Mouse (Mus musculus): Measurements from ENCODE around the gene Il4i1. TPM values are rescaled to one million over a fixed set of nuclear protein-coding genes. Genes with fewer than 3 reads are reported as not detected.

Il4i1 gene
- polyA plus RNA-seq, 1 experiment = 1.9 TPM

- H3K4me3 ChIP-seq (ENCODE audit: insufficient read depth, low read length) = peak overlapping the region; percentile 79
- TF ChIP-seq CTCF (IDR thresholded peaks at IDR 0.05; ENCODE audit: extremely low read depth, insufficient read depth, low read length) (no peak), POLR2A (IDR thresholded peaks at IDR 0.05; ENCODE audit: extremely low read depth, insufficient read depth, low read length) (0 out of 2 replicates have a peak, but pooled peaks have one; percentile 33)
- no peaks in the 10 kb centered on the region for H3K4me1 ChIP-seq (ENCODE audit: control insufficient read depth, insufficient read depth, low read length)
These were observed 41.7 kb downstream of the Il4i1 start for GRCm38 (mm10) chr7:44857905-44858304.

DNA sequence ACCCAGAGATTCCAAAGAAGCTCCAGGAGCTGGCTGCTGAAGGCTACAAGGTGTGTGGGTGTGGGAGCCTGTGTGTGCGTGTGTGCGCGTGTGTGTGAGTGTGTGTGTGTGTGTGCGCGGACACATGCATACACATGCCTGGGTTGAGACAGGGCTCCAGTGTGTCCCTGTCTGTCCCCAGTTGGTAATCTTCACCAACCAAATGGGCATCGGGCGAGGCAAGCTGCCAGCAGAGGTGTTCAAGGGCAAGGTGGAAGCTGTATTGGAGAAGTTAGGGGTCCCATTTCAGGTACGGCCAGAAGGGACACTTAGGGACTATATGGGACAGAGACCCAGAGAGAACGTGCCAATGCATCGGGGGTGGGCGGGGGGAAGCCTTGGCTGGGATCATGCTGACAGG lies 43.7 kb downstream of the Il4i1 start:
- Histone ChIP-seq H3K4me3 (ENCODE audit: insufficient read depth, low read length) (no peak overlapping the region), H3K27ac (ENCODE audit: insufficient read depth, low read length) (no peak overlapping the region), H3K4me1 (ENCODE audit: control insufficient read depth, insufficient read depth, low read length) (no peaks in the 10 kb centered on the region)
- TF ChIP-seq POLR2A (IDR thresholded peaks at IDR 0.05; ENCODE audit: extremely low read depth, insufficient read depth, low read length) = no peak
- TF ChIP-seq CTCF (IDR thresholded peaks at IDR 0.05; ENCODE audit: extremely low read depth, insufficient read depth, low read length) = no peak

More at GRCm38 (mm10) chr7:44857905-44858304, 41.7 kb downstream of the Il4i1 start:
- no peak overlapping the region for H3K27ac ChIP-seq (ENCODE audit: insufficient read depth, low read length)

DNA sequence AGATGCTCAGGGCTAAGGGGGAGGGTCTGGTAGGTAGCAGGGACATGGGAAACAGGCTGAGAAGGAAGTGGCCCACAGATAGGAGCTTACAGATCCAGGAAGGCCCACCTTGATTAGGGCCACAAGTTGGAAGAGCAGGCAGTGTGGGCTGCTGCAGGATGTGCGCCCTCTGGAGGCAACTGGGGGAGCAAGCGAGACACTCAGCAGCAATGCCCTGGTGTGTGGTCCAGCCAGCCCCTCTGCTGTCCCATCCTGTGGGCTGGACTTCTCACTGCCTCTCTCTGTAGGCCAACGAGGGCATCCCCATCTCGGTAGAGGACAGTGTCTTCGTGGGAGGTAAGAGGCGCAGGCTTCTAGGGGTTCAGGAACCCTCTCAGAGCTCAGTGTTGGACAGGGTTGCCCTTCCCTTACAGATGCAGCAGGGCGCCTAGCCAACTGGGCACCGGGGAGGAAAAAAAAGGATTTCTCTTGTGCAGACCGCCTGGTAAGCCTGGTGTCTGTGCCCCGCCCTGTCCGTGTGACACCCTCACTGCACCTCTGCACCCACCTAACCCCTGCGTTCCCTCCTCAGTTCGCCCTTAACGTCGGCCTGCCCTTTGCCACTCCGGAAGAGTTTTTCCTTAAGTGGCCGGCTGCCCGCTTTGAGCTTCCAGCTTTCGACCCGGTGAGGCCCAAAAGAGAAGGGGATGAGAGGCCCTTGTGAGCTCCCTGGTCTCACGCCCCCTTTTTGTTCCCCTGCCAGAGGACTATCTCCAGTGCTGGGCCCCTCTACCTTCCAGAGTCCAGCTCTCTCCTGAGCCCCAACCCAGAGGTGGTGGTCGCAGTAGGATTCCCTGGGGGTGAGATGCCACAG lies 44.6 kb downstream of the Il4i1 start:
- TF ChIP-seq POLR2A (IDR thresholded peaks at IDR 0.05; ENCODE audit: extremely low read depth, insufficient read depth, low read length) (no peak), CTCF (IDR thresholded peaks at IDR 0.05; ENCODE audit: extremely low read depth, insufficient read depth, low read length) (peak; percentile 76)
- Histone ChIP-seq H3K27ac (ENCODE audit: insufficient read depth, low read length) (no peak overlapping the region), H3K4me1 (ENCODE audit: control insufficient read depth, insufficient read depth, low read length) (no peaks in the 10 kb centered on the region), H3K4me3 (ENCODE audit: insufficient read depth, low read length) (no peak overlapping the region)

- Histone ChIP-seq H3K4me3 (ENCODE audit: insufficient read depth, low read length) (no peak overlapping the region), H3K27ac (ENCODE audit: insufficient read depth, low read length) (no peak overlapping the region), H3K4me1 (ENCODE audit: control insufficient read depth, insufficient read depth, low read length) (peaks cover 2% of the 10 kb centered on the region)
- TF ChIP-seq POLR2A (IDR thresholded peaks at IDR 0.05; ENCODE audit: extremely low read depth, insufficient read depth, low read length) (no peak), CTCF (IDR thresholded peaks at IDR 0.05; ENCODE audit: extremely low read depth, insufficient read depth, low read length) (no peak)
These were observed 45.2 kb downstream of the Il4i1 start for GRCm38 (mm10) chr7:44861429-44861816.

- no peak overlapping the region for H3K4me3 ChIP-seq (ENCODE audit: insufficient read depth, low read length)
- no peak overlapping the region for H3K27ac ChIP-seq (ENCODE audit: insufficient read depth, low read length)
- peaks cover 5% of the 10 kb centered on the region for H3K4me1 ChIP-seq (ENCODE audit: control insufficient read depth, insufficient read depth, low read length)
- TF ChIP-seq POLR2A (IDR thresholded peaks at IDR 0.05; ENCODE audit: extremely low read depth, insufficient read depth, low read length) (no peak), CTCF (IDR thresholded peaks at IDR 0.05; ENCODE audit: extremely low read depth, insufficient read depth, low read length) (no peak)
These were observed 46.2 kb downstream of the Il4i1 start for GRCm38 (mm10) chr7:44862434-44862833.

- TF ChIP-seq CTCF (IDR thresholded peaks at IDR 0.05; ENCODE audit: extremely low read depth, insufficient read depth, low read length) (no peak), POLR2A (IDR thresholded peaks at IDR 0.05; ENCODE audit: extremely low read depth, insufficient read depth, low read length) (0 out of 2 replicates have a peak, but pooled peaks have one; percentile 2)
- Histone ChIP-seq H3K4me3 (ENCODE audit: insufficient read depth, low read length) (no peak overlapping the region), H3K4me1 (ENCODE audit: control insufficient read depth, insufficient read depth, low read length) (peaks cover 5% of the 10 kb centered on the region), H3K27ac (ENCODE audit: insufficient read depth, low read length) (no peak overlapping the region)
These were observed 47.0 kb downstream of the Il4i1 start for GRCm38 (mm10) chr7:44863210-44863609.

DNA sequence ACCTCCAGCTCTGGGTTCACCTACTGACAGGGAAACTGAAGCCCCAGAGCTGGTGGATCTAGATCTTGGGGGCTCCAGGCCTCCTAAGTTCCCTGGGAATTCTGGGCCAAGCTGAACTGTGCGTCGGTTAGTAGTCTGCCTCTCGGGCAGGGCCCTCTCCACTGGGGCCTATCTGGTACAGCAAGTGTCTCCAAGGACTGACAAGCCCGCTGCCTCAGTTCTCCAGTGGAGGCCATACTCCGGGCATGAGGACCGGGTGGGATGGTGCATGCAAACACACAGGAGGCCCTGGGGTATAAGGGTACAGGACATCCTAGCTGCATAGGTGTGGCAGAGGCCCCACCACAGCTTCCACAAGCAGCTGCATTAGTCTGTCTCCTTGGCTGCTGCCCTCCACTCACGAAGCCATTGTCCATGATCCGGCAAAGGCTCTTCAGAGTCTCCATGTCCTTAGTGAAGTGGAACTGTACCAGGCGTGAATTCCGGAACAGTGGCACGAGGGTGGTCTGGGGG lies 47.9 kb downstream of the Il4i1 start:
- Histone ChIP-seq H3K4me1 (ENCODE audit: control insufficient read depth, insufficient read depth, low read length) (peaks cover 6% of the 10 kb centered on the region), H3K4me3 (ENCODE audit: insufficient read depth, low read length) (no peak overlapping the region), H3K27ac (ENCODE audit: insufficient read depth, low read length) (no peak overlapping the region)
- TF ChIP-seq CTCF (IDR thresholded peaks at IDR 0.05; ENCODE audit: extremely low read depth, insufficient read depth, low read length) (no peak), POLR2A (IDR thresholded peaks at IDR 0.05; ENCODE audit: extremely low read depth, insufficient read depth, low read length) (no peak)

GRCm38 (mm10) chr7:44864595-44865542 lies 48.7 kb downstream of the Il4i1 start:
- Histone ChIP-seq H3K4me3 (ENCODE audit: insufficient read depth, low read length) (no peak overlapping the region), H3K27ac (ENCODE audit: insufficient read depth, low read length) (no peak overlapping the region), H3K4me1 (ENCODE audit: control insufficient read depth, insufficient read depth, low read length) (peaks cover 6% of the 10 kb centered on the region)
- TF ChIP-seq POLR2A (IDR thresholded peaks at IDR 0.05; ENCODE audit: extremely low read depth, insufficient read depth, low read length) = 0 out of 2 replicates have a peak, but pooled peaks have one; percentile 7
- TF ChIP-seq CTCF (IDR thresholded peaks at IDR 0.05; ENCODE audit: extremely low read depth, insufficient read depth, low read length) = no peak
